Mouse (Mus musculus): ENCODE measurements at regions not wholly inside any gene's neighbourhood (a gene's known extent, or its start where the extent isn't known, plus 50 kb on each side); places are given as distances from the start of the nearest gene placed in this dataset.

DNA sequence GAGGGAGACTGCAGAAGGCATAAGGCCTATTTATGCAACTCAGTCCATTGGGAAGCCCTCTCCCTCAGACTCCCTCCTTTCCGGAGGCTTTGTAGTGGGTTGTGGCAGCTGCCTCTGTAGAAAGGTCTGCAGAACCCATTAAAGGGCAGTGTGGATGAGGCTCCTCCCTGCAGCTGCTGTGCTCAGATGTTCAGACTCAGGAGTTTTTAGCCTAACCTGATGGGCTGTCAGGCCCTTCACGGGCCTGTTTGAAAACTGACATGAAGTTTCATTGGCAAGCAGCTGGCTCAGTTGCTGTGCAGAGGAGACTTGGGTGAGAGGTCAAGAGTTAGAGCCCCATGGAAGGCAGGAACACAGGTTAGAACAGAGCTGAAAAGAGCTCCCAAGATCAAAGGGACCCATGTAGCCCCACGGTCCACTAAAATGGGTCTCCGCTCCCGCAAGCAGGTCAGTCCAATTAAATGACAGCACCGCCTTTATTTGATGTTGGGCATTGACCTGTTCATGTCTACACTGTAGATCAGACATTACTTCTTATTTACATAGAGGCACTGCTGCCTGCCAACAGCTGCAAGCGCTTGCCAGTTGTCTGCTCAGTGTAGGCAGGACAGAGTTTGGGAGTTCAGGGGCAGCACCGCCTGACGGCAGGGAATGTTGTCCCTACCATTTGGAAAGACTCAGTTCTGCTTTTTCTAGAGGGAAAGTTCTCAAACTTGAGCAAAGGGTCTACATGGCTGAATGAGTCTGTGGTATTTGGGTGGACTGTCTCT is 53.8 kb upstream of the Usp46 start:
- no peak for DNase-seq (ENCODE audit: low spot score)

DNA sequence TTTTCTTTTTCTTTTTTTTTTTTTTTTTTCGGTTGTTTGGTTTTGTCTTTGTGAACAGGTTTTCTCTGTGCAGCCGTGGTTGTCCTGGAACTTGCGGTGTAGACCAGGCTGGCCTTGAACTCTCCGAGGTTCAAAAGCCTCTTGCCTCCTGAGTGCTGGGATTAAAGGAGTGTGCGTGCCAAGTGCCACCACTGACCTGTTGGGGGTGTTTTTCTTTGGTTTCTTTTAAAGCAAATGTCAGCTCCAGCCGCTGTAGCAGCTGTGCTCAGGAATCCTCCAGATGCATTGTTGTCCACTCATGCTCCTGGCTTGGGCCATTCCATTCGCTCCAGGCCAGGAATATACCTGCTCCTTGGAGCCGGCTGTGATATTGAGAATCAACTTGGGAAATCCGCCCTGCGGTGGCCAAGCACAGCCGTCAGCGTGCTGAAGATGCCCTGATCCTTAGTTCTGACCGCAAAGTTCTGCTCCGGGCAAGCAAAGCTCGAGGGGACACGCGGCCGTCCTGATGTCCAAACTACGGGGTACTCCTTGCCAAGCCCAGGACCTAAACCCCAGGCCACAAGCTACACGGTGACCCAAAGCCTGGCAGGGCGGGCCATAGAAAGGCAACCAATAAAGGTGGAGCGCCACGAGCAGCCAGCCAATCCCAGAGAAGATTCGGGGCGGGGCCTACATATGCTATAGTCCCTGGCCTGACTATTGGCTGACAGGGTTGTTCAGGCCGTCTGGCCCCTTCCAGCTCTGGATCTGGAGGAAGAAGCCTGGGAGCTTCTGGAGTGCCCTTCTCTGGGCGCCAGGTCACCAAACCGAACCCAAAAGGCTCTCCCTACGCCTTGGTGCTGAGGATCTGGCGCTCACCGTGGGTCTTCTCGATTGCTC is 58.0 kb upstream of the Usp46 start:
- DNase-seq (ENCODE audit: low spot score) = peak; percentile 69

DNA sequence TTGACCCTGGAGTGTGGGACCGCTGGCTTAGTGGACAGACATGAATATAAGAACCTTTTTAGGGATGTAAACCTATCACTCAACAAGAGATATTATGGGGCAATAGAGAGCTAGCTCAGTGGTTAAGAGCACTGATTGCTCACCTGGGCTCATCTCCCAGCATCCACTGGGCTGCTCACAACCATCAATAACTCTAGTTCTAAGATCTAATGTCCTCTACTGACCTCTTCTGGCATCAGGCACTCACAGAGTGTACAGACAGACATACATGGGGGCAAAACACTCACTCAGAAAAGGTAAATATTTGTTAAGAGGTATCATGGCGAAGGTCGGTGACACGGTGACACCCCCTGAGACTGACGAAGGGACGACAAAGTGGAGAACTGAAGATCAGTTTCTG is 59.3 kb upstream of the Usp46 start:
- DNase-seq (ENCODE audit: low spot score) = no peak

DNA sequence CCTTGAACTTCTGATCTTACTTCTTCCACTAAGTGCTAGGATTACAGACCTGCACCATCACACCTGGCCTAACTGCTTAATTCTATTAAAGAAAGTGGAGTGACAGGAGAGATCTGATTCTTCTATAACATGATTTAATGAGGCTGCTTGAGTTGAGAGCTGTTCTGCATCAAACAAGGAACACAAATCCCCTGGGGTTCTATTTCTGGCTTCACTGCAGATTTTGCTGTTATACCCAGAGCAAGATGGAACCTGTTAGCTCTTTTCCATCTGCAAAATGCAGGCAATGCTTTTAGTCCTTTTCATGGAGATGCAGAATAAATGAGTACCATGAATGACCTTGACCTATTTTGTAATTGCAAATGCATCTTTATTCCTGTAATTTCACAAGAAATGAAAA is 61.4 kb upstream of the Usp46 start:
- DNase-seq (ENCODE audit: low spot score) = no peak

DNA sequence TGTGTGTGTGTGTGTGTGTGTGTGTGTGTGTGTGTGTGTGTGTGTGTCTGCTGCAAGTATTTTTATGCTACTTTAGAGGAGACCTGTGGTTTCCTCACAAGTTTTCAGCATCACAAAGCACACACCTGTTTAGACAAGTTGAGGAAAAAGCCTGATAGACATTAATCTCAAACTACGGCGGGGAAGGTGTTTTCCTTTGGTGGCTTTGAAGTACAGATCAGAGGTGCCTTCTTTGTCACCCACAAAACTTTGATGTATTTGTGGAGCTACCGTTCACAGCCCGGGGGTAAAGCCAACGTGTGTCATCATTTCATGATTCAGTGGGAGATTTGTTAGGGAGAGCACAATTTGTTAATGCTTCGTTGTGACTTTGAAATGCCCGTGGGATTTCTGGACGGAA is 62.4 kb upstream of the Rasl11b start:
- no peak for DNase-seq (ENCODE audit: low spot score)

DNA sequence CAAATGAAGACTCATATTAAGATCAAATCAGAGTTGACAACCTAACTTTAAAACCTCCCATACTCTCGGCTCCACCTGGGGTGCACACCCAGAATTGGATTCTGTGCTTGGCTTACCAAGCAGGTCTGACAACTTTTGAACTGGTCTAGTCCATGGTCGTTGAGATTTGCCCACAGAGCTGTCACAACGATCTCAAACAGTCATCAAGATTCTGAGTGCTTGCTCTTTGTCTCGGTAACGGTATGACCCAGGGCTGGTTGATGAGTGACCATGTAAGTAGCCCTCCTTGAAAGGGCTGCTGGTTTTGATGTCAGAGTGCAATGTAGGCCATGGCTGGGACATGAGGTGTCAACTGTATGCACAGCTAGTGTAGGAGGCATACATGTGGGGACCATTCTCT is 58.7 kb upstream of the Rasl11b start:
- no peak for DNase-seq (ENCODE audit: low spot score)

DNA sequence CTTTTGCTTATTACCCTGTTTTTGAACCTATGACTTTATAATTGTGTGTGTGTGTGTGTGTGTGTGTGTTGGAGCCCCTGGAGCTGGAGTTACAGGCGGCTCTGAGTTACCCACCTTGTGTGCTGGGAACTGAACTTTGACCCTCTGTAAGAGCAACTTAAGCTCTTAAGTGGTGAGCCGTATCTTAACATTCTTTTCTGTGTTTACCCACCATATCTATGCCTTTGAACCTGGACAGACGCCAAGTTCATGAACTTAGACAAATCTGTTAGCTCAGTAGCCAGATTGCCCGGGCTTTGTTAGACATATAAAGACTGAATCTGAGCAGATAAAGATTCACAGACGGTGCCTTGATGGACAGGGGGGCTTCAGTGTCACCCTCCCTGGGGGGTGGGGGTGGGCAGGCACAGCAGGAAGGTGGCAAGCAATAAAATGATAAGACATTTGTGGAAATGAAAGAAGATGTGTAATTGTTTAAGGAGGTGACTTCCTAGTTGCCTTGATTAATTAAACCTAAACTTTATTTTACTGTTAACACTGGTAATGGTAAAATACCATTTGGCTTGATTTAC is 58.1 kb upstream of the Rasl11b start:
- no peak for DNase-seq (ENCODE audit: low spot score)

DNA sequence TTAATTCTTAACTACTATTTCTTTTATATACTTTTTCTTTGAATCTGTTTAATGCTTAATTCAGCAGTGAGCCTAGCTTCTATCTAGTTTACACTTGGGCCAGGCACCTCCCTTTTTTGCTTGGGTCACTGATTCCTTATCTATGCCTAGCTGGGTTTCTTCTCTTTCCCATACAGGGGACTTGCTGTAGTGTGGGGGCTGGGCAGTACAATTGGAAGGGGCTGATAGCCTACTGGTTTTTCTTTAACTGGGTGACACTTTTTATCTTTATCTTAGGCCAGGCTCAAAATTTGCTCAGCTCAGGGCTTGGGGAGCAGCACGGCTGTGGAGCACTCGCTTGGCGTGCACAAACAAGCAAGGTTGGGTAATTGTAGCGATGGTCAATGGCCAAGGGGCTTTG is 51.1 kb upstream of the Rasl11b start:
- no peak for DNase-seq (ENCODE audit: low spot score)

DNA sequence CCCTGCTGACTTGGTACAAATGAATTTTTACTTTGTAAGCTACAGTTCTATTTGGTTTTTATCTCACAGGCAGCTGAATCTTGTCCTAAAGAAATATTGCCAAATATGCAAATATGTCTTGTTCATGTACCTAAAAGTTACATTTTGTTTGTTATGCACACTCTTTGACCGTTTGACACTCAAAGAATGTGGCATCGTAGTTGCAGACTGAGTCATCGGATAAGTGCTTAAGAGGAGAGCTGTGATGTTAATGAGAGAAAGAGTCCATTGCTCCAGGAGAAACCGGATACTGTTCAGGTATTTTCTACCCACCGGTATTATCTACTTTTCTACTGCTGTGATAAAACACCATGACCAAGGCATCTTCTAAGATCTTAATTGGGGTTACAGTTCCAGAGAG is 50.3 kb upstream of the Rasl11b start:
- no peak for DNase-seq (ENCODE audit: low spot score)

All from ovary, postnatal 36 days (tissue).